Mouse (Mus musculus) cerebellum, adult 2 months (tissue): Measurements from ENCODE around the gene Srgap1.

Experiments used
- CTCF ChIP-seq: fragments of 200-500 bp; IDR thresholded peaks from 2 replicates; pipeline ENCODE4 v1.5.1; 2011; ENCODE audit warnings: low read depth, mild to moderate bottlenecking, control low read depth, low read length, moderate library complexity, borderline replicate concordance; ENCODE audit not compliant: insufficient read depth
- POLR2A ChIP-seq: fragments of 200-500 bp; IDR thresholded peaks from 2 replicates; pipeline ENCODE4 v1.6.1; 2011; ENCODE audit warnings: low read length, control low read depth, borderline replicate concordance; ENCODE audit not compliant: insufficient read depth

DNA sequence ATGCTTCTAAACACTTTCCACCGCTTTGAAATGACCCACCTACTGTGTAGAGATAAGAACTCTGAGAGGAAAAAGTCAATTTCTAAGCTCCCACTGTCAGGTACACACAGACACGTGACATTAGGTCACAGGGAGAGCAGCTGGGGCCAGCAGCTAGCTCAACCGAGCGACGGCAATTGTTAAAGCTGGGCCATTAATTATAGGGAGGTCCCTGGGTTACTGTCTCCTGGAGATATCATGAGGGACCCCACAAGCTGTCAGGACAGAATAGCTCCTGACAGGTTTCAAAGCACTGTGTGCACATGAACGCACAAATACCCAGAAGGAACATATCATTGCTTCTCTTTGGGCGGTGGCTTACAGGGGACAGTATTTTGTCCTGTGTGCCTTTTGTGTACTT is 229.1 kb downstream of the Srgap1 start:
- TF ChIP-seq CTCF: no peak
- no peak for TF ChIP-seq POLR2A
